Mouse (Mus musculus) bone marrow, adult 2 months (tissue): ENCODE results near the gene Ankfn1. TPM values are rescaled to one million over a fixed set of nuclear protein-coding genes. Genes with fewer than 3 reads are reported as not detected.

Experiments used
- H3K27ac ChIP-seq: fragments of 200-500 bp; 2 replicates; pipeline ENCODE4 v1.5.1; 2012; ENCODE audit warnings: low read depth, mild to moderate bottlenecking, control low read depth, inconsistent platforms, low read length; ENCODE audit not compliant: control insufficient read depth, poor library complexity, insufficient read depth
- H3K4me1 ChIP-seq: fragments of 200-500 bp; 2 replicates; pipeline ENCODE4 v1.6.1; 2011; ENCODE audit warnings: low read length; ENCODE audit not compliant: control insufficient read depth, insufficient read depth
- H3K4me3 ChIP-seq: fragments of 200-500 bp; replicated peaks from 2 replicates; pipeline ENCODE3; 2011; ENCODE audit warnings: mild to moderate bottlenecking, low read depth, low read length, control low read depth; ENCODE audit not compliant: control insufficient read depth
- CTCF ChIP-seq: fragments of 200-500 bp; IDR thresholded peaks from 2 replicates; pipeline ENCODE4 v1.5.1; 2011; ENCODE audit warnings: low read length, control low read depth; ENCODE audit not compliant: control insufficient read depth, insufficient read depth
- POLR2A ChIP-seq: fragments of 200-500 bp; IDR thresholded peaks from 2 replicates; pipeline ENCODE4 v1.6.1; 2011; ENCODE audit warnings: low read depth, mild to moderate bottlenecking, control low read depth, low read length, borderline replicate concordance; ENCODE audit not compliant: control insufficient read depth
- WGBS: fragments of 180-500 bp; shearing (Covaris S2); methylation state at CpG from one replicate; pipeline ENCODE4 v1.1.7; 2018; 5-methylcytosine and 5-hydroxymethylcytosine counted together
- polyA plus RNA-seq: library from polyadenylated mRNA; stranded (reverse); fragments of >200 nt; gene quantifications from 2 replicates; pipeline ENCODE4 v1.2.4, GENCODE M21; 2011; ENCODE audit warnings: low replicate concordance; ENCODE audit not compliant: missing spikeins, insufficient read depth, insufficient read length

The Ankfn1 gene
- polyA plus RNA-seq, result not detected in 2 replicates

GRCm38 (mm10) chr11:89777431-89777830 is at the start of gene Ankfn1:
Gene Ankfn1, minus strand, starts transcription at chr11:89777653.
- Histone ChIP-seq H3K4me3 (no peak within 1 kb of the TSS), H3K4me1 (no peaks in the 10 kb centered on the region), H3K27ac (no peak within 1 kb of the TSS)
- 31% methylated on average over 7 of the region's 7 CpGs for WGBS
- TF ChIP-seq CTCF (no peak), POLR2A (no peak)

- Histone ChIP-seq H3K4me1 (no peaks in the 10 kb centered on the region), H3K4me3 (no peak overlapping the region), H3K27ac (no peak overlapping the region)
- WGBS, result 70% methylated on average over 8 of the region's 8 CpGs
- TF ChIP-seq CTCF (no peak), POLR2A (no peak)
These were observed 46.4 kb upstream of the Ankfn1 start for GRCm38 (mm10) chr11:89823661-89824446.

- TF ChIP-seq CTCF, result no peak
- no peak for TF ChIP-seq POLR2A
- H3K27ac ChIP-seq, result no peak overlapping the region
- no peaks in the 10 kb centered on the region for H3K4me1 ChIP-seq
- 67% methylated on average over 4 of the region's 4 CpGs for WGBS
- H3K4me3 ChIP-seq, result no peak overlapping the region
These were observed 41.1 kb upstream of the Ankfn1 start for GRCm38 (mm10) chr11:89818594-89818993.

GRCm38 (mm10) chr11:89811403-89811802 is 34.0 kb upstream of the Ankfn1 start:
- Histone ChIP-seq H3K4me3 (no peak overlapping the region), H3K4me1 (no peaks in the 10 kb centered on the region), H3K27ac (no peak overlapping the region)
- TF ChIP-seq POLR2A (no peak), CTCF (no peak)
- WGBS, result 53% methylated on average over 1 of the region's 1 CpGs

- Histone ChIP-seq H3K4me3 (no peak overlapping the region), H3K4me1 (no peaks in the 10 kb centered on the region), H3K27ac (no peak overlapping the region)
- TF ChIP-seq POLR2A (no peak), CTCF (no peak)
- 79% methylated on average over 11 of the region's 11 CpGs for WGBS
These were observed 30.5 kb upstream of the Ankfn1 start for GRCm38 (mm10) chr11:89807998-89808397.

- TF ChIP-seq POLR2A (no peak), CTCF (no peak)
- no peak overlapping the region for H3K4me3 ChIP-seq
- H3K27ac ChIP-seq, result no peak overlapping the region
- 68% methylated on average over 5 of the region's 5 CpGs for WGBS
- no peaks in the 10 kb centered on the region for H3K4me1 ChIP-seq
These were observed 27.4 kb upstream of the Ankfn1 start for GRCm38 (mm10) chr11:89804822-89805221.

- TF ChIP-seq POLR2A (no peak), CTCF (no peak)
- Histone ChIP-seq H3K27ac (no peak overlapping the region), H3K4me3 (no peak overlapping the region), H3K4me1 (no peaks in the 10 kb centered on the region)
- WGBS, result 75% methylated on average over 5 of the region's 5 CpGs
These were observed 26.5 kb upstream of the Ankfn1 start for GRCm38 (mm10) chr11:89803974-89804373.

- Histone ChIP-seq H3K4me1 (no peaks in the 10 kb centered on the region), H3K4me3 (no peak overlapping the region), H3K27ac (no peak overlapping the region)
- WGBS, result 59% methylated on average over 3 of the region's 3 CpGs
- no peak for TF ChIP-seq CTCF
- TF ChIP-seq POLR2A, result no peak
These were observed 15.3 kb upstream of the Ankfn1 start for GRCm38 (mm10) chr11:89792709-89793108.

- H3K4me3 ChIP-seq, result no peak overlapping the region
- WGBS, result 71% methylated on average over 3 of the region's 3 CpGs
- H3K27ac ChIP-seq, result no peak overlapping the region
- no peak for TF ChIP-seq POLR2A
- no peak for TF ChIP-seq CTCF
- no peaks in the 10 kb centered on the region for H3K4me1 ChIP-seq
These were observed 1.4 kb downstream of the Ankfn1 start for GRCm38 (mm10) chr11:89776070-89776469.
